Mouse (Mus musculus): ENCODE results near the gene Stard8.

- TF ChIP-seq CTCF (IDR thresholded peaks at IDR 0.05; ENCODE audit: low read depth, low read length), result no peak
- TF ChIP-seq POLR2A (IDR thresholded peaks at IDR 0.05; ENCODE audit: extremely low read depth, insufficient read depth, low read length), result peak; percentile 51; the same call in 1 of the 2 replicates
Observed at GRCm38 (mm10) chrX:99042451-99042951, 39.5 kb downstream of the Stard8 start.

Measured in liver, adult 2 months (tissue).